Mouse (Mus musculus) kidney, adult 2 months (tissue): ENCODE measurements at regions not wholly inside any gene's neighbourhood (a gene's known extent, or its start where the extent isn't known, plus 50 kb on each side); places are given as distances from the start of the nearest gene placed in this dataset.

Source experiments
- DNase-seq: peaks from one replicate; pipeline ENCODE4 v3.0.0; 2021
- H3K27ac ChIP-seq: fragments of 200-500 bp; 2 replicates; pipeline ENCODE4 v1.5.1; 2012; ENCODE audit warnings: low read depth, low read length, control low read depth, inconsistent platforms; ENCODE audit not compliant: insufficient read depth
- H3K27me3 ChIP-seq: fragments of 200-500 bp; replicated peaks from 2 replicates; pipeline ENCODE4 v1.6.1; 2012; ENCODE audit warnings: mild to moderate bottlenecking, moderate library complexity, low read length, inconsistent platforms; ENCODE audit not compliant: control insufficient read depth, insufficient read depth
- H3K36me3 ChIP-seq: fragments of 200-500 bp; 2 replicates; pipeline ENCODE4 v1.6.1; 2012; ENCODE audit warnings: mild to moderate bottlenecking, moderate library complexity, low read length, inconsistent platforms; ENCODE audit not compliant: control insufficient read depth, insufficient read depth
- H3K4me1 ChIP-seq: fragments of 200-500 bp; 2 replicates; pipeline ENCODE4 v1.6.1; 2011; ENCODE audit warnings: low read length; ENCODE audit not compliant: control insufficient read depth, insufficient read depth
- H3K4me3 ChIP-seq: fragments of 200-500 bp; 2 replicates; pipeline ENCODE4 v1.5.1; 2011; ENCODE audit warnings: mild to moderate bottlenecking, low read depth, low read length, control low read depth; ENCODE audit not compliant: insufficient read depth
- CTCF ChIP-seq: fragments of 200-500 bp; conservative IDR thresholded peaks from 2 replicates; pipeline ENCODE4 v1.5.1; 2011; ENCODE audit warnings: low read depth, mild to moderate bottlenecking, control low read depth, low read length, moderate library complexity, mixed read lengths; ENCODE audit not compliant: insufficient read depth, insufficient read length
- POLR2A ChIP-seq: fragments of 200-500 bp; IDR thresholded peaks from one replicate; pipeline ENCODE4 v1.6.1; 2011; ENCODE audit warnings: low read depth, low read length, control low read depth
- WGBS: fragments of 180-500 bp; shearing (Covaris S2); methylation state at CpG from one replicate; pipeline ENCODE4 v1.1.7; 2018; 5-methylcytosine and 5-hydroxymethylcytosine counted together

DNA sequence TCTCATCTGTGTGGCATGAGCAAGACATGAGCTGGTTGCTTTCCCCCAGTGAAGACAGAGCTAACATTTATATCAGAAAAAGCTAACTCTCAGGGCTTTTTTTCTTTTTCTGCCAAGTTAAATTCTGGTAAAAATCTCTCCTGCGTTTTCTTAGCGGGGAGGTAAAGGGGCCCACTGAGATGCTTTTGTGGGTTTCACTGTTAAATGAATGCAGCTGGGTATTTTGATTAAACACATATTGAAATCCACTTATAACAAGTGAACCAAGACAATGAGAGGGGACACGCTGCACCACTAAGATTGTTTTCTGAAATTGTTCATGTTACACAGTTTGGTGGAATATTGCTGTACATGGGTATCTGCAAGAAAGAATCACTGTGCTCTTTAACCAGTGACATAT, 149.0 kb downstream of the Cmpk2 start:
- no peak overlapping the region for H3K4me3 ChIP-seq
- no peaks in the 10 kb centered on the region for H3K27me3 ChIP-seq
- no peak for TF ChIP-seq CTCF
- no peak for TF ChIP-seq POLR2A
- no peak for DNase-seq
- WGBS: 81% methylated on average over 3 of the region's 3 CpGs
- H3K4me1 ChIP-seq: no peaks in the 10 kb centered on the region
- no peak overlapping the region for H3K27ac ChIP-seq
- no peaks in the 10 kb centered on the region for H3K36me3 ChIP-seq

DNA sequence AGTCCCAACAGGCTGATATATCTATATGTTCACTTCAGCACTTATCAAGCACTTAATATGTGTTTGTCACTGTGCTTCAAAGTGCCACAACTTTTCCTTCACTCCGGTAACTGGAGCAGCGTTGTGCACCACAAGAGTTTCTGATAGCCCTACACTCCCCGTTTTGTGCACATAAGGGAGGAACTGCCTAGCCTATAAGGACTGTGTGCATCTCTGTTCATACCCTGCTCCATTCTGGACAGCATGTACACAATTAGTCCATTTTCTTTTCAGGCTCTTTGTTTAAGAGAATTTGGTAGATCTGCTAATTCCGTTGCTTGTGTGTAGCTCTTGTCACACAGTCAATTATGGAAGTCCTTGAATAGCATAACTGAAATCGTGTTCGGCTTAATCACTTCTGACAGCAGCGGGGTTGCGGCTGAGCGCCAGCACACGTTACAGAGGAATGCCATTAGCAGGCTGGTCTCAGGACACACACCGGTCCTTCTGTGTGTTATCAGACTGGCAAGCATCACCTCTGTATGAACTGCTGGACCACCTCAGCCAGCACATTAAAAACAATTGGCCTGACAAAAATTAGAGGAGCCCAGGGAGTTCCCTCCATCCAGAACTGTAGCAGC, 144.2 kb downstream of the Cmpk2 start:
- Histone ChIP-seq H3K4me3 (no peak overlapping the region), H3K27me3 (no peaks in the 10 kb centered on the region), H3K4me1 (no peaks in the 10 kb centered on the region), H3K27ac (no peak overlapping the region), H3K36me3 (no peaks in the 10 kb centered on the region)
- 82% methylated on average over 11 of the region's 11 CpGs for WGBS
- DNase-seq: no peak
- TF ChIP-seq CTCF (no peak), POLR2A (no peak)

DNA sequence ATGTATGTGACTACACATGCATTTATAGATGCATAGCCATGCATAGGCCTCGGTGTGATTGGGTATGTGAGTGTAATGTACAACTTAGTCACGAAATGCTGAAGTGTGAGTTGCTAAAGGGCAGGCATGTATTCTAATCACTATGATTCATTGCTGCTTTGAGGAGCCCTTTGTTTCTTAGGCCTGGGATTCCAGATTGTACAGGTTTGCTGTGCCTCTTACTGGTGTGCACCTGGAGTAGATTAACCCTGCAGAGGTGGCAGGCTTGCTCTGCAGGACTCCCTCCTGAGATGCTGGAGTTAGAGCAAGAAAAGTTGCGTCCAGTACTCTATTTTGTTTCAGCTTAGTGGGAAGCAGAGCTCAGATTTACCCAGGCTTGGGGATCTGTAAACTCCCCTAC, 141.1 kb downstream of the Cmpk2 start:
- Histone ChIP-seq H3K27me3 (no peaks in the 10 kb centered on the region), H3K4me1 (no peaks in the 10 kb centered on the region), H3K4me3 (no peak overlapping the region), H3K27ac (no peak overlapping the region), H3K36me3 (no peaks in the 10 kb centered on the region)
- no peak for TF ChIP-seq CTCF
- no peak for TF ChIP-seq POLR2A
- 78% methylated on average over 3 of the region's 3 CpGs for WGBS
- no peak for DNase-seq

DNA sequence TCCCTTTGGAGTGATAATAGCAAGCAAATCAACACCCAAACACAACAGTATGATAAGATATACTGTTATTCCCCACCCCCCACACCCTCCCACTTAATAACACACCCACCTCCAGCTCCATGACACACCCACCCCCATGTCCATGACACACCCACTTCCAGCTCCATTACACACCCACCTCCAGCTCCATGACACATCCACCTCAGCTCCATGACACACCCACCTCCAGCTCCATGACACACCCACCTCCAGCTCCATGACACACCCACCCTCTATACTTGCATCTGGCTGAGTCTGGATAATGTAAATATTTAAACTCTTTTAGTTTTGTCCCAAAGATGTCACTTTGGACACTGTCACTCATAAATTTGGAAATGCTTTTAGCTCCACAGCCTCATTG, 129.5 kb downstream of the Cmpk2 start:
- Histone ChIP-seq H3K27me3 (no peaks in the 10 kb centered on the region), H3K27ac (no peak overlapping the region), H3K36me3 (no peaks in the 10 kb centered on the region), H3K4me3 (no peak overlapping the region), H3K4me1 (no peaks in the 10 kb centered on the region)
- no peak for TF ChIP-seq POLR2A
- TF ChIP-seq CTCF: no peak
- DNase-seq: no peak

DNA sequence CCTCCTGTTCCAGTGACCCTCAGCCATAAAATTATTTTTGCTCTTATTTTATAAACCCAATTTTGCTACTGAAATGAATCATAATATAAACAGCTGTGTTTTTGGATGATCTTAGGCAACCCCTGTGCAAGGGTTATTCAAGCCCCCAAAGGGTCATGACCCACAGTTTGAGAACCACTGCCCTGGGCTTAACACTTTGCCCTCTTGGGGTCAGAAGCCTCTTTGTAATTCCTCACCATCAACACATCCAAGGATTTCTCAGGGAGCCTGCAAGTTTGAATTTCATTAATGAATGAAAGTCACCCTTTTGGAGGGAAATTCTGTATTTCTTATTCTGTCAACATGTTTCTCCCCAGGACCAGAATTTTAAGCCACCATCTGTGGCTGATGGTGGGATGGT, 123.1 kb downstream of the Cmpk2 start:
- H3K27ac ChIP-seq: no peak overlapping the region
- TF ChIP-seq POLR2A (no peak), CTCF (no peak)

DNA sequence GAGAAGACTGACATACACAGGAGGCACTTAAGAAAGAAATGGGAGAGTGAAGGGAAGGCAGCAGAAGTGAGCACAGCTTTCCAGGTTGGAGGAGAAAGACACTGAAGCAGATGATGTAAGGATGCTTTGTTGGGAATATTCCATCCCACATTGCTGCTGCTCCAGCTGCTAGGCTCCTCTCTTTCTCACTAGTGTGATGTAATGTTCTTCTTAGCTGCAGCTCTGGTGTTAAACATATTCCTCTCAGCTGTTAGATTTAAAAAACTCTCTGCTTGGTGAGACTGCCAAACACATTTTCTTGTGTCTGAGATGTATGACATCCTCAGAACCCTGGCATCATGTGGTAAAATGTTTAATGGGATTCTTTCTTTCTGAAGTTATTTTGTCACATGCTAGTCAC, 120.1 kb downstream of the Cmpk2 start:
- TF ChIP-seq CTCF: no peak
- TF ChIP-seq POLR2A: no peak
- Histone ChIP-seq H3K36me3 (no peaks in the 10 kb centered on the region), H3K27ac (no peak overlapping the region), H3K27me3 (no peaks in the 10 kb centered on the region), H3K4me3 (no peak overlapping the region), H3K4me1 (no peaks in the 10 kb centered on the region)
- no peak for DNase-seq

More for the DNA sequence above, 123.1 kb downstream of the Cmpk2 start:
- no peak for DNase-seq
- H3K27me3 ChIP-seq: no peaks in the 10 kb centered on the region
- no peak overlapping the region for H3K4me3 ChIP-seq
- H3K4me1 ChIP-seq: no peaks in the 10 kb centered on the region
- no peaks in the 10 kb centered on the region for H3K36me3 ChIP-seq

DNA sequence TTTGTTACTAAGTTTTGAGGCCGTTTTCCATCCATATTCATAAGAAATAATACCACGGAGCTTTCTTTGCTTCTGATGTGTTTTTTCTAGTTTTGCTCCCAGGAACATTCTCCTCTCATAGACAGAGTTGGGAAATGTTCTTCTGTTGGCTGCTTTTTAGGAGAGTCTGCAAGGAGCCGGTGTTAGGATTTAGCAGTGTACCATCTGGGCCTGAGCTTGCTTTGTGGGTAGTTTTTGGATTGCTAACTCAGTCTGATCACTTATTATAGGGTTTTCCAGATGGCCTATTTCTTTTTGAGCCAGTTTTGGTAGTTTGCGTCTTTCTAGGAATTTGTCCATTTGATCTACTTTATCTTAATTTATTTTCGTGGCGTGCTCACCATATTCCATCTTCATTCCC, 108.4 kb downstream of the Cmpk2 start:
- WGBS: 91% methylated on average over 6 of the region's 6 CpGs
- H3K4me1 ChIP-seq: no peaks in the 10 kb centered on the region
- H3K4me3 ChIP-seq: no peak overlapping the region
- no peaks in the 10 kb centered on the region for H3K27me3 ChIP-seq
- no peak for DNase-seq
- H3K36me3 ChIP-seq: no peaks in the 10 kb centered on the region
- TF ChIP-seq CTCF (no peak), POLR2A (no peak)
- H3K27ac ChIP-seq: no peak overlapping the region

DNA sequence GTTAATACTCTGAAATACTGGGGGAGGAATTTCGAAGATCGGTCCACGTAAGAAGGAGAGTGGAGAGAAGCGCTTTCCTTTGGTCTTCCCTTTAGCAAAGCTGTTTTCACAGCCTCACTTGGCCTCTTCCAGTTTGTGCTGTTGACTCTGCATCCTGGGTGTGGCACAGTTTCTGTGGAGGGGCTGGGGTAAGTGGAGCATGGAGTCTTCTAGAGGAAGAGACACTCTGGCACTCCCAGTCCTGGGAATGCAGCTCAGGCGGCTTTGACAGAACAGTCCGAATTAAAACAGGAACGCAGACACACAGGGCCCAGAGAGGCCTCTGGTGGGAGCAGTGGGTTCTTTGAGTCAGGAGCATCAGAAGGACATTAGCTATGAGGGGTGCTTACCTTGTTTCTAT, 102.6 kb downstream of the Cmpk2 start:
- no peak for TF ChIP-seq POLR2A
- TF ChIP-seq CTCF: no peak
- no peaks in the 10 kb centered on the region for H3K4me1 ChIP-seq
- WGBS: 63% methylated on average over 7 of the region's 7 CpGs
- no peak overlapping the region for H3K4me3 ChIP-seq
- no peak overlapping the region for H3K27ac ChIP-seq
- H3K27me3 ChIP-seq: no peaks in the 10 kb centered on the region
- DNase-seq: no peak
- H3K36me3 ChIP-seq: no peaks in the 10 kb centered on the region
